27 mouse cellular contexts compared by ENCODE assay signal in genomic region chr5:9895297-9895696, GRCm38 (mm10).
DNase-seq lines count a peak whose midpoint lies in the region; ATAC-seq and TF ChIP-seq lines count a peak whose summit lies in the region.
"Had no signal": no experiment of that assay in that cellular context is flagged by ENCODE, and none has a peak within 500 bp of the region (broad histone marks: within the 10 kb centered on the region; RNA-seq: fewer than 3 reads in every experiment).

No protein-coding gene starts in this region.

- ATAC-seq in forebrain, embryonic 16.5 days, result peak; percentile 70
- ATAC-seq: activated CD4-positive, CD25-positive, alpha-beta regulatory T cell, adult 4 months; CD4-positive, CD25-positive, alpha-beta regulatory T cell, adult 4 months; intestine, postnatal 0 days had no signal

- no peaks in the 10 kb centered on the region for H3K36me3 ChIP-seq in heart, embryonic 10.5 days
- H3K36me3 ChIP-seq in forebrain, embryonic 16.5 days (ENCODE audit: control insufficient read depth, insufficient read depth), result no peaks in the 10 kb centered on the region
- H3K36me3 ChIP-seq: embryonic facial prominence, embryonic 10.5 days; embryonic facial prominence, embryonic 13.5 days; hindbrain, embryonic 12.5 days; hindbrain, embryonic 15.5 days had no signal

- 75% methylated on average over 2 of the region's 2 CpGs for WGBS in heart, embryonic 10.5 days
- WGBS in forebrain, embryonic 16.5 days, result 33% methylated on average over 2 of the region's 2 CpGs

- TF ChIP-seq POLR2A in brain, embryonic 14.5 days (IDR thresholded peaks at IDR 0.05; ENCODE audit: borderline replicate concordance, extremely low read depth, insufficient read depth, insufficient read length, poor library complexity, severe bottlenecking), result no peak

- H3K27me3 ChIP-seq in heart, embryonic 10.5 days (ENCODE audit: insufficient read depth, poor library complexity, severe bottlenecking), result no peaks in the 10 kb centered on the region
- H3K27me3 ChIP-seq in forebrain, embryonic 16.5 days (replicated peaks; ENCODE audit: control insufficient read depth, insufficient read depth, low read length), result no peaks in the 10 kb centered on the region
- H3K27me3 ChIP-seq: embryonic facial prominence, embryonic 13.5 days; hindbrain, embryonic 12.5 days; hindbrain, embryonic 15.5 days had no signal

- H3K9me3 ChIP-seq in heart, embryonic 10.5 days, result no peaks in the 10 kb centered on the region
- H3K9me3 ChIP-seq in forebrain, embryonic 16.5 days (ENCODE audit: control insufficient read depth, low read length), result no peaks in the 10 kb centered on the region
- H3K9me3 ChIP-seq: embryonic facial prominence, embryonic 10.5 days; embryonic facial prominence, embryonic 13.5 days; hindbrain, embryonic 12.5 days; hindbrain, embryonic 15.5 days had no signal

- DNase-seq in heart, adult 11 months, result peak; percentile 40
- DNase-seq in heart, embryonic 10.5 days (ENCODE audit: low spot score), result no peak
- DNase-seq in Muller cell, postnatal 12 days (ENCODE audit: inconsistent ontology term), result peak; percentile 61
- DNase-seq in brain, embryonic 14.5 days (ENCODE audit: low read depth), result peak; percentile 58
- no peak for DNase-seq in thymus, postnatal 0 days (ENCODE audit: low spot score)
- no peak for DNase-seq in gastrocnemius, postnatal 10 days
- DNase-seq: adrenal gland, adult 8-10 months; adrenal gland, postnatal 25 days; cerebellum, adult 11 months; cerebellum, adult 2 months; cerebellum, adult 9-11 months; cerebellum, postnatal 36 days; embryo, embryonic 11 days; gastrocnemius, adult 2 months; gastrocnemius, postnatal 25 days; heart, adult 2 months; kidney, adult 2 months had no signal

- H3K4me3 ChIP-seq in heart, embryonic 10.5 days, result no peak overlapping the region
- H3K4me3 ChIP-seq in forebrain, embryonic 16.5 days (replicated peaks; ENCODE audit: low read length), result no peak overlapping the region
- H3K4me3 ChIP-seq: embryonic facial prominence, embryonic 10.5 days; embryonic facial prominence, embryonic 13.5 days; erythroblast, embryonic 14.5 days; gastrocnemius, adult 2 months; heart, adult 2 months; hindbrain, embryonic 12.5 days; hindbrain, embryonic 15.5 days had no signal

- no peaks in the 10 kb centered on the region for H3K4me1 ChIP-seq in heart, embryonic 10.5 days
- no peaks in the 10 kb centered on the region for H3K4me1 ChIP-seq in forebrain, embryonic 16.5 days (replicated peaks; ENCODE audit: control insufficient read depth, insufficient read depth, low read length)
- H3K4me1 ChIP-seq: embryonic facial prominence, embryonic 10.5 days; embryonic facial prominence, embryonic 13.5 days; hindbrain, embryonic 12.5 days; hindbrain, embryonic 15.5 days had no signal

- H3K4me2 ChIP-seq in forebrain, embryonic 16.5 days (ENCODE audit: low read length), result no peak overlapping the region
- H3K4me2 ChIP-seq: embryonic facial prominence, embryonic 13.5 days; heart, embryonic 11.5 days; hindbrain, embryonic 12.5 days; hindbrain, embryonic 15.5 days had no signal

- H3K9ac ChIP-seq in forebrain, embryonic 16.5 days (replicated peaks; ENCODE audit: low read depth, low read length), result no peak overlapping the region
- H3K9ac ChIP-seq: embryonic facial prominence, embryonic 13.5 days; hindbrain, embryonic 12.5 days; hindbrain, embryonic 15.5 days had no signal

- TF ChIP-seq CTCF in brain, embryonic 14.5 days (IDR thresholded peaks at IDR 0.05; ENCODE audit: borderline replicate concordance, extremely low read depth, insufficient read depth, insufficient read length), result no peak

- no peak overlapping the region for H3K27ac ChIP-seq in heart, embryonic 10.5 days
- no peak overlapping the region for H3K27ac ChIP-seq in forebrain, embryonic 16.5 days (ENCODE audit: low read length)
- H3K27ac ChIP-seq: embryonic facial prominence, embryonic 10.5 days; embryonic facial prominence, embryonic 13.5 days; gastrocnemius, adult 2 months; heart, adult 2 months; hindbrain, embryonic 12.5 days; hindbrain, embryonic 15.5 days had no signal

Comparison
In these comparisons a context has a peak if more than half of its experiments do, and no peak if none do; other contexts are left out.
1. DNase-seq: peak in heart, adult 11 months (single experiment), Muller cell, postnatal 12 days (single experiment) and brain, embryonic 14.5 days (single experiment); none in heart, embryonic 10.5 days (single experiment), thymus, postnatal 0 days (single experiment) and gastrocnemius, postnatal 10 days (single experiment).